Mouse (Mus musculus) heart, embryonic 12.5 days (tissue): ENCODE data around the gene Rtraf. TPM values are rescaled to one million over a fixed set of nuclear protein-coding genes. Genes with fewer than 3 reads are reported as not detected.

ENCODE experiments used
- ATAC-seq: fragments of 200-750 bp; cut with Nextera tagmentation; 2 replicates; pipeline ENCODE4 v1.8.0; 2017; ENCODE audit warnings: moderate TSS enrichment, moderate library complexity; ENCODE audit not compliant: insufficient number of reproducible peaks, low FRiP score
- H3K27ac ChIP-seq: fragments of 300-500 bp; sonication (generic); 2 replicates; pipeline ENCODE4 v1.5.1; 2016; ENCODE audit warnings: mild to moderate bottlenecking, moderate library complexity; ENCODE audit not compliant: poor library complexity, severe bottlenecking
- H3K27me3 ChIP-seq: fragments of 300-500 bp; sonication (generic); replicated peaks from 2 replicates; pipeline ENCODE4 v1.6.1; 2016; ENCODE audit warnings: mild to moderate bottlenecking, moderate library complexity
- H3K36me3 ChIP-seq: fragments of 300-500 bp; sonication (generic); 2 replicates; pipeline ENCODE4 v1.6.1; 2016; ENCODE audit warnings: mild to moderate bottlenecking, moderate library complexity
- H3K4me1 ChIP-seq: fragments of 300-500 bp; sonication (generic); replicated peaks from 2 replicates; pipeline ENCODE4 v1.6.1; 2016; ENCODE audit warnings: mild to moderate bottlenecking
- H3K4me2 ChIP-seq: fragments of 300-500 bp; sonication (generic); 2 replicates; pipeline ENCODE4 v1.6.1; 2016; ENCODE audit warnings: mild to moderate bottlenecking, moderate library complexity
- H3K4me3 ChIP-seq: fragments of 300-500 bp; sonication (generic); 2 replicates; pipeline ENCODE4 v1.5.1; 2016; ENCODE audit warnings: mild to moderate bottlenecking
- H3K9ac ChIP-seq: fragments of 300-500 bp; sonication (generic); 2 replicates; pipeline ENCODE4 v1.6.1; 2016; ENCODE audit warnings: mild to moderate bottlenecking, moderate library complexity
- H3K9me3 ChIP-seq: fragments of 300-500 bp; sonication (generic); replicated peaks from 2 replicates; pipeline ENCODE4 v1.6.1; 2016; ENCODE audit warnings: mild to moderate bottlenecking, moderate library complexity
- WGBS: fragments of 180-500 bp; shearing (Covaris S2); methylation state at CpG from one replicate; pipeline ENCODE4 v1.1.7; 2016; 5-methylcytosine and 5-hydroxymethylcytosine counted together
- polyA plus RNA-seq: library from polyadenylated mRNA; unstranded; fragments of >200 nt; fragmentation: Nextera tagmentation; extraction: Ambion mirVana; gene quantifications from 2 replicates; pipeline ENCODE4 v1.2.1, GENCODE M21; 2016

The Rtraf gene
- polyA plus RNA-seq, 1 experiment from 2014 or later = 193 TPM

- no peak for ATAC-seq
- WGBS = 49% methylated on average over 2 of the region's 2 CpGs
- H3K27me3 ChIP-seq = no peaks in the 10 kb centered on the region
- peaks cover 75% of the 10 kb centered on the region for H3K36me3 ChIP-seq
- no peak overlapping the region for H3K4me2 ChIP-seq
- H3K27ac ChIP-seq = no peak overlapping the region
- no peak overlapping the region for H3K4me3 ChIP-seq
- H3K9ac ChIP-seq = no peak overlapping the region
- H3K4me1 ChIP-seq = peaks cover 28% of the 10 kb centered on the region
- no peaks in the 10 kb centered on the region for H3K9me3 ChIP-seq
Measured at GRCm38 (mm10) chr14:19800485-19800884, 23.1 kb downstream of the Rtraf start.

DNA sequence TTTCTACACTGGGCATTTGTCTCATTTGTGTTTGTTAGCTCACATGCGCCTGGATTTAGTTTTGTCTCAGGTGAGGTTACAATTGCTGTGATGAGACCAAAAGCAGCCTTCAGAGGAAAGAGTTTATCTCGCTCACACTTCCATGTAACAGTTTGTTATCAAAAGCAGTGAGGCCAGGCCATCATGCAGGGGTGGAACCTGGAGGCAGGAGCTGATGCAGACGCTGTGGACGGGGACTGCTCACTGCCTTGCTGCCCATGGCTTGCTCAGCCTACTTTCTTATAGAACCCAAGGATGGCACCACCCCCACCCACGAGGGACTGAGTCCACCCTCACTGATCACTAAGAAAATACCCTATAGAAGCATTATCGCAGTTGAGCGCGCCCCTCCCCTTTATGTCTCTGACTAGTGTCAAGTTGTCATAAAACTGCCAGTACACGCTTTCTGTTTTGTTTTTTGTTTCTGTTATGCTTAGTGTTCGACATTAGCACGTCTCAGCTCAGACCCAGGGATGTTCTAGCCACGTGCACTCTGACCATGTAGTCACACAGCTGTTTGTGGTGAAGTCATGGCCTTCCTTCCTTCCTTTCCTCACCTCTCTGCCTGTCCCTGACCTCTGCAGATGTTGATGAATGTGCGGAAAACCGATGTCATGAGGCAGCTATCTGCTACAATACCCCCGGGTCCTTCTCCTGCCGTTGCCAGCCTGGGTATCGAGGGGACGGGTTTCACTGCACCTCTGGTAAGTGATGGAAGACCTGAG lies 26.9 kb downstream of the Rtraf start:
- Histone ChIP-seq H3K4me3 (no peak overlapping the region), H3K9me3 (no peaks in the 10 kb centered on the region), H3K4me2 (no peak overlapping the region), H3K27ac (no peak overlapping the region), H3K36me3 (peaks cover 71% of the 10 kb centered on the region), H3K4me1 (peaks cover 15% of the 10 kb centered on the region), H3K27me3 (no peaks in the 10 kb centered on the region), H3K9ac (no peak overlapping the region)
- 57% methylated on average over 18 of the region's 18 CpGs for whole genome bisulfite sequencing
- no peak for ATAC-seq

DNA sequence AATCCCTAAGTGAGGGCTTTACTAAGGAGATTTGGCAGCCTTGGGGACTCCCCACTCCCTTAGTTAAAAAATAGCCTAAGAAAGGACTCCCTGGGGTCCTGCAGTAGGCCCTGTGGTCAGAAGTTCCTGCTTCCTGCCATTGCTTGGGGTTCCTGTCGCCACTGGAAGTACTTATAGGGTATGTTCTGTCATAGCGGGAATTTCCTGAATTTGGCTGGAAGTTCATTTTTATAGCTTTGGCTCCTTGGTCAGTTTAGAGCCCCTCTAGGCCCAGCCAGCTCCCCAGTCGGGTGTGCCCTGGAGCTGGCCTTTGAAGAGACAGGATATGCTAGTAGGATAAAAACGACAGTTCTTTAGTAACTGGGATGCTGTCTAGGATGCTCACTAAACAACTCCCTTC lies 28.7 kb downstream of the Rtraf start:
- no peak overlapping the region for H3K9ac ChIP-seq
- peaks cover 71% of the 10 kb centered on the region for H3K36me3 ChIP-seq
- H3K9me3 ChIP-seq = no peaks in the 10 kb centered on the region
- H3K4me3 ChIP-seq = no peak overlapping the region
- no peaks in the 10 kb centered on the region for H3K27me3 ChIP-seq
- H3K4me2 ChIP-seq = no peak overlapping the region
- peaks cover 12% of the 10 kb centered on the region for H3K4me1 ChIP-seq
- ATAC-seq = no peak
- WGBS = 55% methylated on average over 4 of the region's 4 CpGs
- H3K27ac ChIP-seq = no peak overlapping the region

DNA sequence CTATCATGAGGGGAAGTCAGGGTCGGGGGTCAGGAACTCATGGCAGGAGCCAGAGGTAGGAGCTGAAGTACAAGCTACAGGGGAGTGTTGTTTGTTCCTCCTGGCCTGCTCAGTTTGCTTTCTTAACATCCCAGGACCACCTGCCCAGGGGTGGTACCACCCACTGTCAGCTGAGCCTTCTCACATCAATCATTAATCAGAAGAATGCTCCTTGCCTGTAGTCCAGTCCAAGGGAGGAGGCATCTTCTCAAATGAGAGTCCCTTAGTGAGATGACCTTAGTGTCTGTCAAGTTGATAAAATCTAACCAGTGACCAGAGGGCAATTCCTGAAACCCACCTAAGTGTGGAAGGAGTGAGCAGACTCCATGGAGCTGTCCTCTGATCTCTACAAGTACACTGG lies 35.2 kb downstream of the Rtraf start:
- no peak overlapping the region for H3K9ac ChIP-seq
- H3K9me3 ChIP-seq = no peaks in the 10 kb centered on the region
- no peak overlapping the region for H3K4me2 ChIP-seq
- WGBS = 65% methylated on average over 1 of the region's 1 CpGs
- no peaks in the 10 kb centered on the region for H3K27me3 ChIP-seq
- H3K27ac ChIP-seq = no peak overlapping the region
- no peak for ATAC-seq
- no peak overlapping the region for H3K4me3 ChIP-seq
- H3K4me1 ChIP-seq = peaks cover 20% of the 10 kb centered on the region; the same call in 1 of the 2 replicates
- peaks cover 38% of the 10 kb centered on the region for H3K36me3 ChIP-seq

DNA sequence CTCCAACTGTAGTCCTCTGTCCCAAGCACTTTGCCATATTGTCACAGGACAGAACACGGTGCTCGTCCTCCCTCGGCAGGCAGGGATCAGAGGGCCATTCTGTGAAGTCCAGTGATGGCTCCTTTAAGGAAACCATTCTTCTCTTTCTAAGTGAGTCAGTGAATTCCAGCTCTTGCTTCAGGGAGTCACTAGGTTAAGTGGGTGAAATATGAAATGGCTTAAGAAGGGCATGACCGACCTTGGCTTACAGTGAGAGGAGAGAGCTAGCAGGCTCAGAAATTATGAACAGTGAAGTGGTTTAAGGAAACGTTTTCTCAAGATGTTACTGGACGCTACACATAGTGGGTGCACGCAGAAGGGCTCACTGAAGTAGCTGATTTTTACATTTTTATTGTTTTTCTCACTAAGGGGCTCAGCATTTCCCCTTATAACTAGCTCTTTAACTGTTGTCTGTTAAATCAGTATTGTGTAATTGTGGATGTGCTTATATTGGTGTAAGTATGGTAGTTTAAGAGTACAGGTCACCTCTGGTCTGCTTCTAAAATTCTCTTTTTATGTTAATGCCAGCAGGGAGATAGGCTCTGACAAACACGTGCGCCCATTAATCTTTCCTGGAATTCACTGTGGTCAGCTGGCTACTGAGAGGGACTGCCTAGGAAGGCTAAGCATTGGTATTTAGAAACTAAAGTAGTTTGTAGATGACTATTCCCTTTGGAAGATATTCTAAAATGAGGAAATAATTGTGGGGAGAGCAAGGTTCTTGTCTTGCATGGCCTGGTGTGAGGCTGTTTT lies 37.6 kb downstream of the Rtraf start:
- Histone ChIP-seq H3K27ac (no peak overlapping the region), H3K27me3 (no peaks in the 10 kb centered on the region), H3K4me3 (no peak overlapping the region), H3K4me1 (peaks cover 20% of the 10 kb centered on the region; the same call in 1 of the 2 replicates), H3K9me3 (no peaks in the 10 kb centered on the region), H3K9ac (no peak overlapping the region), H3K36me3 (peaks cover 37% of the 10 kb centered on the region), H3K4me2 (no peak overlapping the region)
- WGBS = 67% methylated on average over 9 of the region's 9 CpGs
- ATAC-seq = no peak

DNA sequence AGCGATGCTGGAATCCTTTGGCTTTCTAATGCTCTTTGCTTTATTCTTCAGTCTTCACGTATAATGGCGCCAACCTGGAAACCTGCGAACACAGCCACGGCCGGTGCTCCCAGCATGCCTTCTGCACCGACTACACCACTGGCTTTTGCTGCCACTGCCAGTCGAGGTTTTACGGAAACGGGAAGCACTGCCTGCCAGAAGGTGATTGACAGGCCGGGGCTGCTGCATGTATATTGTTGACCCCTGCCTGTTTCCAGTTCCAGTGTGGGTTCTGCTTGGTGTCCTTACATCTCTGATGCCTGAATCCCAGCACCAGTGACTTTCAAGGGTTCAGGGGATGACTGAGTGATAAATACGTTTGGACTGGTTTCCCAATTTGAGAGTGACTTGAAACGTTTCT lies 45.7 kb downstream of the Rtraf start:
- no peak overlapping the region for H3K27ac ChIP-seq
- H3K9me3 ChIP-seq = peaks cover 4% of the 10 kb centered on the region; the same call in 1 of the 2 replicates
- H3K4me3 ChIP-seq = no peak overlapping the region
- 87% methylated on average over 13 of the region's 13 CpGs for WGBS
- no peak overlapping the region for H3K9ac ChIP-seq
- H3K27me3 ChIP-seq = no peaks in the 10 kb centered on the region
- no peak for ATAC-seq
- peaks cover 35% of the 10 kb centered on the region for H3K4me1 ChIP-seq
- H3K4me2 ChIP-seq = no peak overlapping the region
- peaks cover 50% of the 10 kb centered on the region for H3K36me3 ChIP-seq

GRCm38 (mm10) chr14:19777365-19777764 lies 46.3 kb downstream of the Rtraf start:
- peaks cover 44% of the 10 kb centered on the region for H3K36me3 ChIP-seq
- no peak for ATAC-seq
- H3K9me3 ChIP-seq = peaks cover 4% of the 10 kb centered on the region; the same call in 1 of the 2 replicates
- H3K27me3 ChIP-seq = no peaks in the 10 kb centered on the region
- WGBS = 89% methylated on average over 6 of the region's 6 CpGs
- no peak overlapping the region for H3K27ac ChIP-seq
- H3K4me1 ChIP-seq = peaks cover 41% of the 10 kb centered on the region
- no peak overlapping the region for H3K9ac ChIP-seq
- no peak overlapping the region for H3K4me3 ChIP-seq
- H3K4me2 ChIP-seq = no peak overlapping the region

DNA sequence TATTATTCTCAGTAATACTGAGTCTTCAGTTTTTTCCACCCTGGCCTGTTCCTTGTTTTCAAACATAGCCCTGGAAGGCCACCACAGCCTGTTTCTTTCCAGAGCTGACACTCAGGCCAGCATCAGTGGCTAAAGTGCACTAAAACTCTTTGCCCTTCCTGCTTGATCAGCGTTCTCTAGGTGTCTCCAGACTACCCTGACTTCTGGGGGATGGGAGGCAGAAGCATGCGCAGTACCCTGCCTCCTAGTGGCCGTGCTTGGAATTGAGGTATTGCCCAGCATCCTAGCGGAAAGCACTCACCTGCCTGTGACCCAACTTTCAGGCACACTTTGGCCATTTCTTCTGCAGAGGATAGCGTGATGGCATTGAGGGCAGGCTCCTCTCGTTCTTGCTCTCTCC lies 46.7 kb downstream of the Rtraf start:
- no peak overlapping the region for H3K4me2 ChIP-seq
- peaks cover 40% of the 10 kb centered on the region for H3K36me3 ChIP-seq
- H3K27ac ChIP-seq = no peak overlapping the region
- peaks cover 4% of the 10 kb centered on the region; the same call in 1 of the 2 replicates for H3K9me3 ChIP-seq
- no peak overlapping the region for H3K9ac ChIP-seq
- no peak overlapping the region for H3K4me3 ChIP-seq
- H3K4me1 ChIP-seq = peaks cover 44% of the 10 kb centered on the region
- H3K27me3 ChIP-seq = no peaks in the 10 kb centered on the region
- ATAC-seq = no peak
- 43% methylated on average over 6 of the region's 6 CpGs for WGBS

GRCm38 (mm10) chr14:19776179-19776578 lies 47.4 kb downstream of the Rtraf start:
- Histone ChIP-seq H3K9ac (no peak overlapping the region), H3K9me3 (peaks cover 4% of the 10 kb centered on the region; the same call in 1 of the 2 replicates), H3K27ac (no peak overlapping the region), H3K36me3 (peaks cover 35% of the 10 kb centered on the region), H3K4me3 (no peak overlapping the region), H3K4me1 (peaks cover 48% of the 10 kb centered on the region), H3K27me3 (no peaks in the 10 kb centered on the region), H3K4me2 (no peak overlapping the region)
- WGBS = 88% methylated on average over 5 of the region's 5 CpGs
- ATAC-seq = no peak

- peaks cover 4% of the 10 kb centered on the region; the same call in 1 of the 2 replicates for H3K9me3 ChIP-seq
- peaks cover 28% of the 10 kb centered on the region for H3K36me3 ChIP-seq
- H3K9ac ChIP-seq = no peak overlapping the region
- H3K4me2 ChIP-seq = no peak overlapping the region
- no peaks in the 10 kb centered on the region for H3K27me3 ChIP-seq
- WGBS = 47% methylated on average over 4 of the region's 4 CpGs
- no peak for ATAC-seq
- H3K27ac ChIP-seq = 0 out of 2 replicates have a peak overlapping the region, but pooled peaks have one; percentile 1
- no peak overlapping the region for H3K4me3 ChIP-seq
- H3K4me1 ChIP-seq = peaks cover 55% of the 10 kb centered on the region
Measured at GRCm38 (mm10) chr14:19775491-19775890, 48.1 kb downstream of the Rtraf start.

- Histone ChIP-seq H3K4me3 (no peak overlapping the region), H3K4me2 (peak overlapping the region; percentile 35), H3K27me3 (no peaks in the 10 kb centered on the region), H3K9ac (no peak overlapping the region), H3K27ac (peak overlapping the region; percentile 43; the same call in 1 of the 2 replicates), H3K9me3 (peaks cover 4% of the 10 kb centered on the region; the same call in 1 of the 2 replicates), H3K4me1 (peaks cover 62% of the 10 kb centered on the region), H3K36me3 (peaks cover 20% of the 10 kb centered on the region)
- no peak for ATAC-seq
- WGBS = 31% methylated on average over 13 of the region's 13 CpGs
Measured at GRCm38 (mm10) chr14:19774036-19774628, 49.5 kb downstream of the Rtraf start.
